Mouse (Mus musculus) liver, adult (tissue): ENCODE results near the gene Sfxn2.

ENCODE experiments used
- GATA4 ChIP-seq: IDR thresholded peaks from 2 replicates; pipeline ENCODE4 v1.6.1; 2014; ENCODE audit warnings: mild to moderate bottlenecking, low read length; ENCODE audit not compliant: insufficient replicate concordance

Sfxn2 gene

GRCm38 (mm10) chr19:46572951-46573937 is at the start of gene Sfxn2, which contains the start of gene Arl3:
Gene Sfxn2, plus strand, starts transcription at chr19:46573365.
Gene Arl3, minus strand, starts transcription at chr19:46573198.
- no peak for TF ChIP-seq GATA4

- TF ChIP-seq GATA4, result no peak
Measured at GRCm38 (mm10) chr19:46523480-46524151, 49.5 kb upstream of the Sfxn2 start.

GRCm38 (mm10) chr19:46524152-46524544 is 49.0 kb upstream of the Sfxn2 start:
- TF ChIP-seq GATA4, result no peak

GRCm38 (mm10) chr19:46524601-46525321 is 48.4 kb upstream of the Sfxn2 start:
- 0 out of 2 replicates have a peak, but pooled peaks have one; percentile 20 for TF ChIP-seq GATA4

- TF ChIP-seq GATA4, result no peak
Measured at GRCm38 (mm10) chr19:46525691-46526631, 47.2 kb upstream of the Sfxn2 start.

GRCm38 (mm10) chr19:46527632-46528528 is 45.3 kb upstream of the Sfxn2 start:
- no peak for TF ChIP-seq GATA4

- TF ChIP-seq GATA4, result no peak
Measured at GRCm38 (mm10) chr19:46528529-46529213, 44.5 kb upstream of the Sfxn2 start.

- no peak for TF ChIP-seq GATA4
Measured at GRCm38 (mm10) chr19:46529601-46530448, 43.3 kb upstream of the Sfxn2 start.

- TF ChIP-seq GATA4, result no peak
Measured at GRCm38 (mm10) chr19:46530449-46530990, 42.6 kb upstream of the Sfxn2 start.

GRCm38 (mm10) chr19:46531071-46532030 is 41.8 kb upstream of the Sfxn2 start:
- no peak for TF ChIP-seq GATA4
